Mouse (Mus musculus) liver, embryonic 11.5 days (tissue): Measurements from ENCODE around the gene Cldn14. TPM values are rescaled to one million over a fixed set of nuclear protein-coding genes. Genes with fewer than 3 reads are reported as not detected.

Source experiments
- ATAC-seq: fragments of 200-750 bp; cut with Nextera tagmentation; replicated peaks from 2 replicates; pipeline ENCODE4 v1.8.0; 2017; ENCODE audit warnings: moderate number of reproducible peaks, mild to moderate bottlenecking, moderate TSS enrichment, moderate library complexity; ENCODE audit not compliant: low FRiP score
- DNase-seq: peaks from one replicate; pipeline ENCODE4 v3.0.0-alpha.2; 2017; ENCODE audit warnings: low spot score
- H3K27ac ChIP-seq: fragments of 300-500 bp; sonication (generic); 2 replicates; pipeline ENCODE4 v1.5.1; 2014; ENCODE audit warnings: mild to moderate bottlenecking, low read depth, low read length, control low read depth
- H3K27me3 ChIP-seq: fragments of 300-500 bp; sonication (generic); replicated peaks from 2 replicates; pipeline ENCODE4 v1.6.1; 2014; ENCODE audit warnings: low read length, mixed read lengths; ENCODE audit not compliant: control insufficient read depth, insufficient read depth
- H3K36me3 ChIP-seq: fragments of 300-500 bp; sonication (generic); 2 replicates; pipeline ENCODE4 v1.6.1; 2014; ENCODE audit warnings: mild to moderate bottlenecking, low read length, moderate library complexity, mixed read lengths; ENCODE audit not compliant: control insufficient read depth, insufficient read depth
- H3K4me1 ChIP-seq: fragments of 300-500 bp; sonication (generic); replicated peaks from 2 replicates; pipeline ENCODE4 v1.6.1; 2014; ENCODE audit warnings: low read length, mixed read lengths; ENCODE audit not compliant: control insufficient read depth, insufficient read depth
- H3K4me2 ChIP-seq: fragments of 300-500 bp; sonication (generic); 2 replicates; pipeline ENCODE4 v1.6.1; 2014; ENCODE audit warnings: mild to moderate bottlenecking, control low read depth, moderate library complexity
- H3K4me3 ChIP-seq: fragments of 300-500 bp; sonication (generic); 2 replicates; pipeline ENCODE4 v1.5.1; 2014; ENCODE audit warnings: low read depth, low read length, control low read depth
- H3K9ac ChIP-seq: fragments of 300-500 bp; sonication (generic); 2 replicates; pipeline ENCODE4 v1.6.1; 2014; ENCODE audit warnings: low read depth, low read length, control low read depth
- H3K9me3 ChIP-seq: fragments of 300-500 bp; sonication (generic); 2 replicates; pipeline ENCODE4 v1.6.1; 2016; ENCODE audit warnings: low read length, inconsistent platforms, mixed read lengths; ENCODE audit not compliant: control insufficient read depth
- WGBS: fragments of 180-500 bp; shearing (Covaris S2); extraction: QIAGEN DNeasy Blood & Tissue Kit; methylation state at CpG from one replicate; pipeline ENCODE4 v1.1.7; 2014; 5-methylcytosine and 5-hydroxymethylcytosine counted together
- polyA plus RNA-seq: library from polyadenylated mRNA; unstranded; fragments of >200 nt; fragmentation: Nextera tagmentation; extraction: Ambion mirVana; gene quantifications from 2 replicates; pipeline ENCODE4 v1.2.1, GENCODE M21; 2014

The Cldn14 gene
- polyA plus RNA-seq, 1 experiment from 2014 or later, result 0.14 TPM

DNA sequence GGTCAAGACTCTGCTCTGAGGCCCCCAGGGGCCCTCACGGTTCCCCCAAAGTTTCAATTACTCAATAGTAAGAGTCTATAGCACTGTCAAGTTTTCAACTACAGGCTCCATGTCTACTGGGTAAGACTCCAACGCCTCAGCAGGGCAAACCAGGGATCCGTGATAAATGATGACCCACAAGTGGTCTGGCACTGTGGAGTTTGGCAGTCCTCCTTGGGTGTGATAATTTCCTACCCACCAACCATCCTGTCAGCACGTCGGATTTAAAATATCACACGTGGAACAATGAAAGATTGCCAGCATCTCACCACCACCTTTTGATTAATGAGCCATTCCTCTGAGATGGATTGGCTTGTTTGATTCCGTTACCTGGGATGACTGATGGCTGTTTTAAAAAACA, 51.7 kb downstream of the Cldn14 start:
- WGBS, result 72% methylated on average over 7 of the region's 7 CpGs
- Histone ChIP-seq H3K4me3 (no peak overlapping the region), H3K27ac (no peak overlapping the region), H3K27me3 (no peaks in the 10 kb centered on the region), H3K9ac (no peak overlapping the region), H3K4me1 (no peaks in the 10 kb centered on the region), H3K9me3 (no peaks in the 10 kb centered on the region), H3K36me3 (no peaks in the 10 kb centered on the region), H3K4me2 (no peak overlapping the region)
- ATAC-seq, result no peak
- no peak for DNase-seq

GRCm38 (mm10) chr16:93947396-93947795, 61.2 kb downstream of the Cldn14 start:
- ATAC-seq (no peak), DNase-seq (no peak)
- Histone ChIP-seq H3K9ac (no peak overlapping the region), H3K4me1 (no peaks in the 10 kb centered on the region), H3K36me3 (no peaks in the 10 kb centered on the region), H3K4me2 (no peak overlapping the region), H3K27me3 (peaks cover 9% of the 10 kb centered on the region), H3K4me3 (no peak overlapping the region), H3K27ac (no peak overlapping the region), H3K9me3 (no peaks in the 10 kb centered on the region)
- WGBS, result 82% methylated on average over 4 of the region's 4 CpGs

DNA sequence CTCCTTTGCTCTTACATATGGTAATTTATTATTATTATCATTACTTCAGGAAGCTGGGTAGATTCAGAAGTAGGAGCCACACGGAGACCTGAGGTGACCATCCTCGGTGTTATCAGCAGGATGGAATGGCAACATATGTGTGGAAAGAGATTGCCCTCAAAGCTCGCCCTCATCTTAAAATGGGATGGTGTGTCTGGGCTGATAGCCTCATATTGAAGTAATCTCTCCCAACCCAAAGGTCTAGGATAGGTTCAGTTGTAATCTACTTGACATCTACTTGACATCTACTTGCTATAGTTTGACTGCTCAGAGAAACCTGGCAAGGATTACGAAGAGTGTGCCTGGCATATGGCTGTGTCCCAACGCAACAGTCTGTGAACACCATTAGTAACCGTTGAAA, 64.3 kb downstream of the Cldn14 start:
- Histone ChIP-seq H3K4me3 (no peak overlapping the region), H3K27ac (no peak overlapping the region), H3K9me3 (no peaks in the 10 kb centered on the region), H3K27me3 (peaks cover 6% of the 10 kb centered on the region), H3K4me1 (no peaks in the 10 kb centered on the region), H3K9ac (no peak overlapping the region), H3K4me2 (no peak overlapping the region), H3K36me3 (no peaks in the 10 kb centered on the region)
- 51% methylated on average over 6 of the region's 6 CpGs for WGBS
- DNase-seq (no peak), ATAC-seq (no peak)

GRCm38 (mm10) chr16:93942796-93943502, 65.7 kb downstream of the Cldn14 start:
- ATAC-seq (no peak), DNase-seq (no peak)
- Histone ChIP-seq H3K36me3 (no peaks in the 10 kb centered on the region), H3K27me3 (peaks cover 6% of the 10 kb centered on the region), H3K4me2 (no peak overlapping the region), H3K27ac (no peak overlapping the region), H3K4me1 (no peaks in the 10 kb centered on the region), H3K4me3 (no peak overlapping the region), H3K9me3 (no peaks in the 10 kb centered on the region), H3K9ac (no peak overlapping the region)
- 84% methylated on average over 10 of the region's 10 CpGs for WGBS

DNA sequence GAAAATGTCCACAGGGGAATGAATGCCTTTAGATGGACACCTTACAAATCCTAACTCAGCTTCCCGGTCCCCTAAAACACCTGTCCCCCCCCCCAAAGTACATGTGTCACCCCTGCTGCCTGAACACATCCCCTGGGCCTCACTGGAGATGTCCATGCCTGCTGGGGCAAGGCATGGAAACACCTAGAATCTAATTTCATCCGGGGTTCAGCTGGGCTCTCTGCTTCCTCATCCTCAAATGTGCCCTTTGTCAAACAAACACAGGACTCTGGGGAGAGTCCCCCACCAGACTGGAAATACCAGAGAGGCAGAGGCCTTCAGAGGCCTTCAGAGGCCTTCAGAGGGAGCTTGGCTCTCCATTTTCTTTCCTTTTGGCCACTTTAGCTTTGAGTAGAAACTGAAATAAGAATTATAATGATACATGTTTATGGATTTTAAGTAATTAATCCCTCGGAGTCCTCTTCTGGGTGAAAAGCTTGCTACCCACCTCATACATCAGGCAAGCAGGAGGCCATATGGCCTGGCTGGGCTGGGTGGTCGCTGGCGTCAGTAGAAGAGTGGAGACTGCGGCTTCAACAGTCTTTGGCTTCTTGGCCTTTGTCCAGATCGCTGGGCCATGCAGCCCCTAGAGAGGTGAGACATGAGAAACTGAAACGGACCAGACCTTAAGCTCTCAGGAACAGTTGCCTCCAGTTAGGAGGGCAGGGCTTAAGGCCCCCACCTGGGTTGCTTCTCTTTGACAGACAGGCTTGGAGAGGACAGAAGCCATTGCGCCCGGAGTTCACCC, 66.7 kb downstream of the Cldn14 start:
- Histone ChIP-seq H3K36me3 (no peaks in the 10 kb centered on the region), H3K4me3 (no peak overlapping the region), H3K27me3 (peaks cover 7% of the 10 kb centered on the region), H3K4me2 (no peak overlapping the region), H3K9ac (no peak overlapping the region), H3K9me3 (no peaks in the 10 kb centered on the region), H3K4me1 (no peaks in the 10 kb centered on the region), H3K27ac (no peak overlapping the region)
- DNase-seq, result no peak
- ATAC-seq, result no peak
- 78% methylated on average over 10 of the region's 10 CpGs for WGBS

DNA sequence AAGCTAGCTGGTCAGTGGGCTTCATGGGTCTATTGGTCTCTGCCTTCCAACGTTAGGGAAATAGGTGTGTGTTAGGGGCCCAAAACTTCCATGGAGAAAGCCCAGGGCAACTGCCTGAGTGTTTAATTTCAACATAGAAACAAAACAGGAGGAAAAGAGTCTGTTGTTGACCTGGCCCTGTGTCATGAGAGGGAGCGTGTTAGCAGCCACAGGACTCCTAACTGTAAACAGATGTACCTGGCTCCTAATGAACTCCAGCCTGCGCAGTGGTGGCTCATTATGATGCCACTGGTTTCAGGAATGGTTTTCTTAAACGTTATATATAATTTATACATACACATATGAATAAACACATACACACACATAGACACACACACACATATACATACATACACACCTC, 68.7 kb downstream of the Cldn14 start:
- 76% methylated on average over 4 of the region's 4 CpGs for WGBS

GRCm38 (mm10) chr16:93938400-93938846, 70.2 kb downstream of the Cldn14 start:
- peak; percentile 77 for DNase-seq
- Histone ChIP-seq H3K9me3 (no peaks in the 10 kb centered on the region), H3K27ac (no peak overlapping the region), H3K27me3 (peaks cover 28% of the 10 kb centered on the region), H3K4me2 (peak overlapping the region; percentile 57), H3K4me1 (no peaks in the 10 kb centered on the region), H3K9ac (no peak overlapping the region; the same call in 1 of the 2 replicates), H3K4me3 (peak overlapping the region; percentile 29), H3K36me3 (no peaks in the 10 kb centered on the region)
- ATAC-seq, result no peak
- 11% methylated on average over 16 of the region's 16 CpGs for WGBS

More for the DNA sequence above, 68.7 kb downstream of the Cldn14 start:
- no peak overlapping the region for H3K9ac ChIP-seq
- no peaks in the 10 kb centered on the region for H3K36me3 ChIP-seq
- DNase-seq (no peak), ATAC-seq (no peak)
- no peaks in the 10 kb centered on the region for H3K9me3 ChIP-seq
- no peak overlapping the region for H3K4me3 ChIP-seq
- no peaks in the 10 kb centered on the region for H3K4me1 ChIP-seq
- H3K4me2 ChIP-seq, result no peak overlapping the region
- peaks cover 21% of the 10 kb centered on the region for H3K27me3 ChIP-seq
- H3K27ac ChIP-seq, result no peak overlapping the region

GRCm38 (mm10) chr16:93935009-93935408, 73.6 kb downstream of the Cldn14 start:
- peaks cover 28% of the 10 kb centered on the region for H3K27me3 ChIP-seq
- H3K4me1 ChIP-seq, result no peaks in the 10 kb centered on the region
- H3K4me2 ChIP-seq, result peak overlapping the region; percentile 48
- H3K9ac ChIP-seq, result no peak overlapping the region
- no peak overlapping the region for H3K4me3 ChIP-seq
- WGBS, result 24% methylated on average over 7 of the region's 7 CpGs
- H3K36me3 ChIP-seq, result no peaks in the 10 kb centered on the region
- ATAC-seq (no peak), DNase-seq (no peak)
- no peaks in the 10 kb centered on the region for H3K9me3 ChIP-seq
- H3K27ac ChIP-seq, result no peak overlapping the region
